In genomic region chr3:135444930-135445329, GRCm38 (mm10) we compare ENCODE assay signal across 11 mouse cellular contexts.
"Had no signal": no experiment of that assay in that cellular context is flagged by ENCODE, and none has a peak within 500 bp of the region (broad histone marks: within the 10 kb centered on the region; RNA-seq: fewer than 3 reads in every experiment).

No protein-coding gene starts in this region.

- DNase-seq: kidney, postnatal 25 days; lung, embryonic 14.5 days; lung, postnatal 10 days; lung, postnatal 4 days; midbrain, embryonic 14.5 days; right cerebral cortex, postnatal 25 days; thymus, postnatal 36 days had no signal

- H3K4me2 ChIP-seq: limb, embryonic 15.5 days; liver, embryonic 12.5 days; lung, embryonic 14.5 days had no signal

- H3K27me3 ChIP-seq: limb, embryonic 15.5 days; liver, embryonic 12.5 days had no signal

- H3K27ac ChIP-seq: left cerebral cortex, adult 2 months; limb, embryonic 15.5 days; liver, embryonic 12.5 days; midbrain, embryonic 10.5 days had no signal

- ATAC-seq: liver, embryonic 12.5 days had no signal

- H3K9ac ChIP-seq: limb, embryonic 15.5 days; liver, embryonic 12.5 days; lung, embryonic 14.5 days had no signal

- H3K9me3 ChIP-seq: limb, embryonic 15.5 days; liver, embryonic 12.5 days; midbrain, embryonic 10.5 days had no signal

- H3K4me3 ChIP-seq: left cerebral cortex, adult 2 months; limb, embryonic 15.5 days; liver, embryonic 12.5 days; midbrain, embryonic 10.5 days had no signal
